In genomic region chr3:65863762-65864377, GRCm38 (mm10) we compare ENCODE assay signal across 9 mouse cellular contexts.
DNase-seq lines count a peak whose midpoint lies in the region; ATAC-seq lines count a peak whose summit lies in the region.
"Had no signal": no experiment of that assay in that cellular context is flagged by ENCODE, and none has a peak within 500 bp of the region (broad histone marks: within the 10 kb centered on the region; RNA-seq: fewer than 3 reads in every experiment).

No protein-coding gene starts in this region.

- H3K4me3 ChIP-seq in kidney, embryonic 14.5 days (ENCODE audit: low read length), result no peak overlapping the region
- peak overlapping the region; percentile 30 for H3K4me3 ChIP-seq in brown adipose tissue, adult 24 weeks (ENCODE audit: insufficient read depth, low read depth, low read length)
- peak overlapping the region; percentile 32 for H3K4me3 ChIP-seq in heart, embryonic 13.5 days
- peak overlapping the region; percentile 21; the same call in 1 of the 2 replicates for H3K4me3 ChIP-seq in stomach, embryonic 16.5 days (replicated peaks; ENCODE audit: low read length)

- H3K27ac ChIP-seq in kidney, embryonic 14.5 days (ENCODE audit: low read depth, low read length), result no peak overlapping the region
- H3K27ac ChIP-seq in brown adipose tissue, adult 24 weeks (replicated peaks; ENCODE audit: low read depth, low read length), result peak overlapping the region; percentile 40; the same call in 1 of the 2 replicates
- H3K27ac ChIP-seq in heart, embryonic 13.5 days (replicated peaks), result no peak overlapping the region
- no peak overlapping the region for H3K27ac ChIP-seq in stomach, embryonic 16.5 days (ENCODE audit: low read length)

- no peak for ATAC-seq in kidney, embryonic 14.5 days (ENCODE audit: low FRiP score, low TSS enrichment)
- ATAC-seq in heart, embryonic 13.5 days (ENCODE audit: extremely low read depth, insufficient number of reproducible peaks, low FRiP score, low TSS enrichment), result no peak
- ATAC-seq in stomach, embryonic 16.5 days (ENCODE audit: insufficient read depth, low FRiP score), result no peak

- 69% methylated on average over 16 of the region's 16 CpGs for whole genome bisulfite sequencing in kidney, embryonic 14.5 days
- 44% methylated on average over 16 of the region's 16 CpGs for WGBS in heart, embryonic 13.5 days
- 52% methylated on average over 16 of the region's 16 CpGs for WGBS in stomach, embryonic 16.5 days

- no peaks in the 10 kb centered on the region for H3K36me3 ChIP-seq in kidney, embryonic 14.5 days (ENCODE audit: control insufficient read depth, insufficient read depth, low read length)
- no peaks in the 10 kb centered on the region for H3K36me3 ChIP-seq in heart, embryonic 13.5 days
- no peaks in the 10 kb centered on the region for H3K36me3 ChIP-seq in stomach, embryonic 16.5 days (ENCODE audit: control insufficient read depth, insufficient read depth, low read length)
- H3K36me3 ChIP-seq: G1E had no signal

- H3K27me3 ChIP-seq in kidney, embryonic 14.5 days (ENCODE audit: control insufficient read depth, insufficient read depth, low read length), result no peaks in the 10 kb centered on the region
- no peaks in the 10 kb centered on the region for H3K27me3 ChIP-seq in heart, embryonic 13.5 days (replicated peaks)
- no peaks in the 10 kb centered on the region; the same call in 1 of the 2 replicates for H3K27me3 ChIP-seq in stomach, embryonic 16.5 days (ENCODE audit: control insufficient read depth, insufficient read depth, low read length)

- no peak overlapping the region for H3K9ac ChIP-seq in kidney, embryonic 14.5 days (ENCODE audit: low read depth, low read length)
- H3K9ac ChIP-seq in heart, embryonic 13.5 days, result peak overlapping the region; percentile 74
- peak overlapping the region; percentile 54 for H3K9ac ChIP-seq in stomach, embryonic 16.5 days (ENCODE audit: low read length)

- DNase-seq in kidney, adult 11 months, result peak; percentile 13
- peak; percentile 43 to 52 for DNase-seq in layer of hippocampus, postnatal 10 days (ENCODE audit: low spot score in 2 of 2)
- DNase-seq in frontal cortex, postnatal 14 days (ENCODE audit: low spot score in 2 of 2), result no peak
- no peak for DNase-seq in urinary bladder, postnatal 10 days (ENCODE audit: low spot score)

- H3K4me2 ChIP-seq in kidney, embryonic 14.5 days (replicated peaks; ENCODE audit: low read depth, low read length), result no peak overlapping the region
- peak overlapping the region; percentile 66 for H3K4me2 ChIP-seq in heart, embryonic 13.5 days
- H3K4me2 ChIP-seq in stomach, embryonic 16.5 days (ENCODE audit: low read depth, low read length), result peak overlapping the region; percentile 41

- peaks cover 26% of the 10 kb centered on the region for H3K4me1 ChIP-seq in kidney, embryonic 14.5 days (ENCODE audit: control insufficient read depth, insufficient read depth, low read length)
- peaks cover 7% of the 10 kb centered on the region for H3K4me1 ChIP-seq in brown adipose tissue, adult 24 weeks (ENCODE audit: control insufficient read depth, insufficient read depth, insufficient read length, low read length)
- H3K4me1 ChIP-seq in heart, embryonic 13.5 days, result peaks cover 51% of the 10 kb centered on the region
- peaks cover 17% of the 10 kb centered on the region; the same call in 1 of the 2 replicates for H3K4me1 ChIP-seq in stomach, embryonic 16.5 days (ENCODE audit: control insufficient read depth, insufficient read depth, low read length)

- no peaks in the 10 kb centered on the region for H3K9me3 ChIP-seq in kidney, embryonic 14.5 days (ENCODE audit: control insufficient read depth, low read length)
- H3K9me3 ChIP-seq in heart, embryonic 13.5 days, result 0 out of 2 replicates have a peak, but pooled peaks cover 3% of the 10 kb centered on the region
- no peaks in the 10 kb centered on the region for H3K9me3 ChIP-seq in stomach, embryonic 16.5 days (replicated peaks; ENCODE audit: control insufficient read depth, low read length)
- H3K9me3 ChIP-seq: G1E had no signal

Comparison
In these comparisons a context has a peak if more than half of its experiments do, and no peak if none do; other contexts are left out.
1. DNase-seq: peak in kidney, adult 11 months (single experiment) and layer of hippocampus, postnatal 10 days (2 of 2); none in frontal cortex, postnatal 14 days (0 of 2) and urinary bladder, postnatal 10 days (single experiment).